Mouse (Mus musculus) olfactory bulb, adult 2 months (tissue): Measurements from ENCODE around the gene BC025920.

ENCODE experiments used
- CTCF ChIP-seq: fragments of 200-500 bp; IDR thresholded peaks from 2 replicates; pipeline ENCODE4 v1.5.1; 2012; ENCODE audit warnings: low read depth, mild to moderate bottlenecking, low read length, moderate library complexity; ENCODE audit not compliant: insufficient read depth
- POLR2A ChIP-seq: fragments of 200-500 bp; IDR thresholded peaks from 2 replicates; pipeline ENCODE4 v1.6.1; 2012; ENCODE audit warnings: mild to moderate bottlenecking, low read depth, low read length, moderate library complexity; ENCODE audit not compliant: insufficient read depth

- peak; percentile 98 for TF ChIP-seq POLR2A
- TF ChIP-seq CTCF = peak; percentile 52; the same call in 1 of the 2 replicates
Measured at GRCm38 (mm10) chr10:81643449-81644055, 37.5 kb downstream of the BC025920 start.
